Mouse (Mus musculus) kidney, adult 8-10 months (tissue): ENCODE results near the gene Fgfr2.

Experiments used
- DNase-seq, 2 experiments: peaks; one replicate each; pipeline ENCODE4 v3.0.0; 2022

The Fgfr2 gene

GRCm38 (mm10) chr7:132094666-132095065 lies 1028.5 kb downstream of the Fgfr2 start:
- DNase-seq, result no peak

GRCm38 (mm10) chr7:132091551-132091950 lies 1031.6 kb downstream of the Fgfr2 start:
- no peak for DNase-seq

DNA sequence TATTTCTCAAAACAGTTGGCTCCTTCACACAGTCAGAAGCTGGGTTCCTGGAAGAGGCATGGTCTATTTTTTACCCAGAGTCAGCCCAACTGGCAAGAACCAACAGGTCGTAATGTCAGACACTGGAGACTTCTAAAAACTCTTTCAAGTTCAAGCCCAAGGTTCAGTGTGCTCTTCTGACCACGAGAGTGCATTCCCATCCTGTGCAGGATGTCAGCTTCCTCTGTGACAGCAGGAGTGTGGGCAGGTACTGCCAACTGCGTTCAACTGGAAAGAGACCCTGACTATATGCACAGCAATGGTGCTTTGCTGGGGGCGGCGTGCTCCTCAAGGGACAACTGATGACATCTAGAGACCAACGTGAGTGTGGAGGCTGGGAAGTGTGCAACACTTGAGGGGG lies 1034.5 kb downstream of the Fgfr2 start:
- no peak for DNase-seq

DNA sequence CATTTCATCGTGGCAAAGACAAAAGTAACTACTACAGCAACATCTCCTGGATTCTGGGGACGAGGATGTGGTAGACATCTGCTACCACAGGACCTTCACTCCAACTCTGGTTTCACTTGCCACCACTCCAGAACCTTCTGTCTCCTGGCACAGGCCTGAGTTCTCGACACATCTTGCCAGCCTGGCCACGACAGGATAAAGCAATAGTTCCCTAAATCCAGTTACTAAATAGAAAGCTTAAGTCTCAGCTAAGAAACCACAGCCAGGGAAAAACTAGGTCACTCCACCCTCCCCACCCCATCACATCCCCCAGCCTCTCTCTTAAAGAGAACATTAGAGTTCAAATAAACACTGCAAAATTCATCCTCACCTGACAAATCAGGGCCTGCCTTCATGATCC lies 1035.0 kb downstream of the Fgfr2 start:
- DNase-seq, result no peak

DNA sequence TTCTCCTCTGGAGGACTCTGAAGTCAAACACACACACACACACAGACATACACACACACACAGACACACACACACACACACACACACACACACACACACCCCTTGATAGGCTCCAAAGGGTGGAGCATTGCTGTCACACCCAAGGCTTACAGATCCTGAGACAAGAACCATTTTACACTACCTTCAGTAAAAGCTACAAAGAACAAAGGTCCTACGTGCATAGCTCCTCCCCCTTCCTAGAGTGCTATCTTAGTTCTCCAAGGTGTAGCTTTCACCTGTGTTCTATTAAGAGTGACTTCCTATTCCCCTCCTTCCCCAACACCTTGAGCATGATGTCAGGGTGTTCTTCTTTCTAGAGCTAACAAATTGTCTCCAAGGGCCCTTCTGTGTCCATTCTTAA lies 1047.3 kb downstream of the Fgfr2 start:
- DNase-seq, result no peak

GRCm38 (mm10) chr7:132074503-132074902 lies 1048.6 kb downstream of the Fgfr2 start:
- DNase-seq, result no peak

DNA sequence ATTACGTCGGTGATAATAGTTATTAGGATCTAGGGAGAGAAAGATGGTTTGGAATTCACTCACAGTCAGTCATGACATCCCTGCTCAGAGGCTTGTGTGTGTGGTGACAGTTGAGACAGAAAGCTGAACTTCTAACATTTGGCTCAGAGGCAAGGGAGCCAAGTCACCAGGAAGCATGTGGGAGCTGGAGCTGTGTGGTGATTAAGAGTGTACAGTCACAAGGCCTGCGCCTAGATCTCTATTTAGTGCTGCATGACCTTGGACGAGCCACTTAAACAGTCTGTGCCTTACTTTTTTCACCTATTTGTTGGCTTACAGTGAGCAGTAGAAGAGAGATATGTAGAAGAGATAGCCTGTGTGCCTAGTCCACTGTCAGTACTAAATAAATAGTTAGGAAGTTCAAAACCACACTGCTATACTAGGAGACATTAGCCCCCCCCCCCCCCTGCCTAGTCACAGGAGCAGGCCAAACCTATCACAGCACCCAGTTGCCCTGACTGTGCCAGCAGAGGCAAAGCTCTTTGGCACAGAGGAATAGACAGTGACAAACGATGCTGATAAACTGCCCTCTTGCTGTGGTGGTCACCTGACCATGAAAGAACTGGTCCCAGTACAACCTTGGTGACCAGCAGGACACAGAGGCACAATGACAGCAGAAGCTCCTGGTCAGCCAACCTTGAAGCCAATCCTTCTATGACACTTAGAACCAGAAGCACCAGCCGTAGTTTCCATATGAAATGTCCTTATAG lies 1052.1 kb downstream of the Fgfr2 start:
- DNase-seq, result no peak

DNA sequence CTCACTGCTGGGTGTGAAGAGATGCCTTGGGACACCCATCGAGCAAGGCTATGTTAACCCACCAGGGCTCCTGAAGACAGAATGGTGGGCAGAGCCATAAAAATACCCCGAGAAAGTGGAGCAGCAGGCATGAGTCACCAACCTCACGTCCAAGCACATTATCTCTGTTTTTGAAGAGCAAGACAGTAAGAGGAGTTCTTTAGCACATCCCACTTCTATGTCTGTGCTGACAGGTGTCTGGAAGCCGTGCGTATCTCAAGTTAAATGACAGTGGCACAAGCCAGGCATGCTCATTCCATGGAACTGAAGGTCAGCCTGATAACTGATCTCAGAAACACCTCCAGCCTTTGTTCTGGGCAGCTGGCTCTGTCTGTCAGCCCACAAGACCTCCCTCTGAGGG lies 1055.2 kb downstream of the Fgfr2 start:
- no peak for DNase-seq

- DNase-seq, result no peak
Observed at GRCm38 (mm10) chr7:132067511-132067910, 1055.6 kb downstream of the Fgfr2 start.

- no peak for DNase-seq
Observed at GRCm38 (mm10) chr7:132060116-132060515, 1063.0 kb downstream of the Fgfr2 start.

DNA sequence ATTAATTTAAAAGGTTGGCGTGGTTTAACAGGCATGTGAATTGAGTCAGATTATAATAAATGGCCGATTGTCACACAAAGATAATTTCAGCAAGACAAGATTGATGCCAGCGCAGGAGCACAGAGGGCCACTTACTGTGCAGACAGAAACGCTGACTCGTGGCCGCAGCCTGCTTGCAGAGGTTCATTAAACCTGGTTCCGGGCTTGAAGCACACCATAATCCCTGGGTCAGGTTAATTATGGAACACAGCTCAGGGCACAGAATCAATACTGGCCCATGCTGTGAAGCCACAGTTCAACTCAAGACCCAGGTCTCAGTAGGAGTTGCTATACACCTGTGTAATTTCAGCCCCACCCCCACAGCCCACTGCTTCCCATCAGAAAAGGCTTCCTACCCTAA lies 1066.6 kb downstream of the Fgfr2 start:
- DNase-seq, result no peak

DNA sequence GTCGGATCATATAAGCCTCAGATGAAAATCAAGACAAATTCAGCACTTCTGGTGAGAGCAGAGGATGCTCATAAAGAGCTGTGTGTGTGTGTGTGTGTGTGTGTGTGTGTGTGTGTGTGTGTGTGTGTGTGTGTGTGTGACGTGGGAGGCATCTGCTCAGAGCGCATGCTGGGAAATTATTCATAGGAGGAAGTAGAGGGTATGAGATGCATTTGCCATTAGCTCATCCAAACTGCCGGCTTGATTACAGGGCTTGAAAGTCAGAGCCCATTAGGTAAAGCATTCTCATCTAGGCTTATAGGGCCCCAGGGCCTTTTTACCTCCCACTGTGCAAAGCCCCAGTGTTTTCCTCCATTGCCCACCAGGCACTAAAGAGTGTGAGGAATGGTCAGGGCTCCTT lies 1076.5 kb downstream of the Fgfr2 start:
- no peak for DNase-seq

- DNase-seq, result no peak
Observed at GRCm38 (mm10) chr7:132031940-132032531, 1091.1 kb downstream of the Fgfr2 start.

DNA sequence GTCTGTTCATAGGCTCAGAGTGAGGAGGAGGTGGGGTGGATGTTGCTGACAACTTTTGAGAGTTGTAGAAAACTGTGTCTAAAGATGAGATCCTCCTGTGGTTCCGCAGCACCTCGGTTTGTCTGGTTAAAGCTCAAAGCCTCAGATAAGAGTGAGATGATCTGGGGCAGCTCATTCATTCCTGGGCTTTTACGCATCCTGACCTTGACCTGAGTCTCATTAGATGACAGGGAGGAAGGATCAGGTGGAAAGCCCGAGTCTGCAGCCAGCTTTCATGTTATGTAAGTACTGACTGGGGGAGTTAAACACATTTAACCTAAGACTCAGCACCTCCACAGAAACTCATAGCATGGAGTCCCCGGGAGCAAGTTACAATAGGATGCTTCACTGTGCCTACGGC lies 1096.5 kb downstream of the Fgfr2 start:
- no peak for DNase-seq

DNA sequence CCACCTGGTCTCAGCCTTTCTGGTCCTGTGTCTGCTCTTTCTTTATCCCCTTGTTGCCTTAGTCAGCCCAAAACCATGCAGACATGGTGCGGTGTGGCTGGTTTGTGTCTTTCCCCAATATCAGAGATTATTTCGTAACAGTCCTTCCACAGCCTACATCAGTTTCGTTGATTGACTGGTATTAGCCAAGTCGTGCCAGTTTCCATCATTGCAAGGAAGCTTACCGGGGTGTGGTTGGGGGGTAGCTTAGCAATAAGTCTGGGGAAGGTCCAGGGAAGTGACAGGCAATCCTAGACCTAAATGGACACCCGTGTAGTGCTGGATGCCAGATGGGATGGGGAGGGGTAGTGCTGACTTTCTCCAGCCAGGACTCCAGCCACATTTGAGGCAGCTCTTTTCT lies 1097.6 kb downstream of the Fgfr2 start:
- DNase-seq, result no peak

DNA sequence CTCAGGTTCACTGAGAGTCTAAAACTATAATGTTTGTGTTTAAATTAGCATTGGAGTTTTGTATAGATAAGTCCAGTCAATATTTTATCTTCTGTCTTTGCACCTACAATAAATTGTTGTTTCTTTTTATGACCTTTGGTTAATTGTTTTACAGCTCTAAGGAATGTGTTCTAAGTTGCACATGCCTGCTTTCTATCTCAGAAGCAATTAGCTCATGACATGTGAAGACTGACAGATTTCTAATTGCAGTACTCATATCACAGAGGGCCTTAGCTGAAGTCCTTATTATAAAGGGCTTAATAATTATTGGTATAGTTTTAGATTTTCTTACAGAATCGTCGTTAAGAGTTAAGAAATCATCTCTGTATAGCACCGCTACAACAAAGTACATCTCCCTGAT lies 1107.2 kb downstream of the Fgfr2 start:
- no peak for DNase-seq

DNA sequence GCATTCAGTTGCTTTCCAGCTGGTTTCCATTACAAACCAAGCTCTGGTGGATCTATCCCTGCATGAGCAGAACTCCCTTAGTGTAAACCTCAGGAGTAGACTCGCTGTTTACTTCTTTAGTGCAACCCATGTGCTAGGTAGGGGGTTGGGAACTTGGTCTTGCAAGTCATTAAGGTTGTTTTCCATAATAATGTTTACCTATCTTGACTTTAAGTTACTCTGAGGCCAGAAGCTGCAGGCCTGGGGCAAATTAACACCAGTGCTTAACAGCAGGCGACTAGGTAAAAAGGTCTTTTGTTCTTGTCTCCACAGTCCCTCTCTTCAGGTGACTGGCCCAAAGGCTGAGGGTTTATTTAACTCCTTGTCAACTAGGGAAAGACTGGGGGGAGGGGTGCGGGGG lies 1108.0 kb downstream of the Fgfr2 start:
- DNase-seq, result no peak

GRCm38 (mm10) chr7:132013970-132014369 lies 1109.2 kb downstream of the Fgfr2 start:
- DNase-seq, result no peak

GRCm38 (mm10) chr7:132012969-132013679 lies 1110.0 kb downstream of the Fgfr2 start:
- DNase-seq, result no peak

- no peak for DNase-seq
Observed at GRCm38 (mm10) chr7:132009002-132009401, 1114.1 kb downstream of the Fgfr2 start.

GRCm38 (mm10) chr7:132005996-132006696 lies 1117.0 kb downstream of the Fgfr2 start:
- no peak for DNase-seq

GRCm38 (mm10) chr7:131992873-131993272 lies 1130.3 kb downstream of the Fgfr2 start:
- DNase-seq, result no peak

- DNase-seq, result no peak
Observed at GRCm38 (mm10) chr7:131992226-131992625, 1130.9 kb downstream of the Fgfr2 start.

DNA sequence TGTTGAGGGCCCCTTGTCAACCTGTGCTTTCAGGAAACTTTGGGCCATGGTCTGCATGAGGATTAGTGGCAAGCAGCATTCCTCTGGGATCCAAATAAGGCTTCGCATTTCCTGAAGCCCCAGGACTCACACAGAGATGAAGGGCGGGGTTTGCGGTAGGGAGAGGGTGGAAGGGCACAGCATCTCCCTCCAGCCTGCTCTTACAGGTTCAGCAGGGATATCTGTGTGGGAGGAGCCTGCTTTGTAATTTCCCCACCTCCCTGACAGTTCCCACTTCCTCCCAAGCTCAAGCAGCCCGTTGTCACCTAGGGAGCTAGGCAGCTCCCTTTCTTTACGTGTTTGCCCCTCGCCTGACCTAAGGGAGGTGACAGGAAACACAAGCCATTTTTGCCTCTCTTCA lies 1134.1 kb downstream of the Fgfr2 start:
- no peak for DNase-seq
